2 mouse cellular contexts compared by ENCODE assay signal in genomic region chr11:106386409-106386808, GRCm38 (mm10).
TF ChIP-seq lines count a peak whose summit lies in the region.

No protein-coding gene starts in this region.

TF ChIP-seq in CH12.LX, 34 proteins besides CTCF, POLR2A, EP300 and RAD21 (continued from another document):
- TF ChIP-seq MXI1 (IDR thresholded peaks at IDR 0.05; ENCODE audit: low read depth, low read length) = 0 out of 2 replicates have a peak, but pooled peaks have one; percentile 13
- TF ChIP-seq SIN3A (IDR thresholded peaks at IDR 0.05; ENCODE audit: low read length) = peak; percentile 7; the same call in 1 of the 2 replicates
TF ChIP-seq in CH12.LX: peak in this region for 2.

TF ChIP-seq in MEL, 35 proteins besides CTCF, POLR2A, EP300 and RAD21:
- TF ChIP-seq GATA1 (IDR thresholded peaks at IDR 0.05; ENCODE audit: low read depth, low read length) = peak; percentile 74
- peak; percentile 46 for TF ChIP-seq TAL1 (IDR thresholded peaks at IDR 0.05; ENCODE audit: low read length)
- peak; percentile 53 for TF ChIP-seq ETS1 (IDR thresholded peaks at IDR 0.05; ENCODE audit: low read depth, low read length)
- peak; percentile 68; the same call in 1 of the 2 replicates for TF ChIP-seq TCF12 (IDR thresholded peaks at IDR 0.05; ENCODE audit: low read depth, low read length)
- TF ChIP-seq USF1 (IDR thresholded peaks at IDR 0.05; ENCODE audit: low read depth, low read length) = no peak
- TF ChIP-seq SIN3A (IDR thresholded peaks at IDR 0.05; ENCODE audit: low read length) = no peak; the same call in 1 of the 2 replicates
- no peak for TF ChIP-seq USF2 (IDR thresholded peaks at IDR 0.05; ENCODE audit: borderline replicate concordance in 1 of 2, insufficient read depth in 1 of 2, low read depth in 1 of 2, low read length in 2 of 2)
- no peak for TF ChIP-seq TBP (IDR thresholded peaks at IDR 0.05; ENCODE audit: low read depth, low read length)
- TF ChIP-seq MYB (IDR thresholded peaks at IDR 0.05; ENCODE audit: low read depth, low read length) = no peak
- no peak for TF ChIP-seq MXI1 (IDR thresholded peaks at IDR 0.05; ENCODE audit: low read depth, low read length)
- peak; percentile 19; the same call in 1 of the 2 replicates for TF ChIP-seq RCOR1 (IDR thresholded peaks at IDR 0.05; ENCODE audit: low read depth, low read length)
